Mouse (Mus musculus) liver, adult 2 months (tissue): Measurements from ENCODE around the gene Hoxd12.

ENCODE experiments used
- CTCF ChIP-seq: fragments of 200-500 bp; IDR thresholded peaks from 2 replicates; pipeline ENCODE4 v1.5.1; 2011; ENCODE audit warnings: low read depth, low read length, control low read depth
- POLR2A ChIP-seq: fragments of 200-500 bp; IDR thresholded peaks from 2 replicates; pipeline ENCODE4 v1.6.1; 2011; ENCODE audit warnings: low read length, control low read depth; ENCODE audit not compliant: insufficient read depth; ENCODE audit errors: extremely low read depth

GRCm38 (mm10) chr2:74686301-74686987 lies 11.6 kb downstream of the Hoxd12 start:
- peak; percentile 41; the same call in 1 of the 2 replicates for TF ChIP-seq CTCF
- TF ChIP-seq POLR2A, result no peak
